Mouse (Mus musculus): ENCODE results near the gene Chid1. TPM values are rescaled to one million over a fixed set of nuclear protein-coding genes. Genes with fewer than 3 reads are reported as not detected.

Gene Chid1
- total RNA-seq, 2 experiments from 2014 or later = 59.2 to 72.0 TPM

GRCm38 (mm10) chr7:141472226-141472625, 67.4 kb downstream of the Chid1 start:
- DNase-seq (ENCODE audit: extremely low spot score in 1 of 2, low spot score in 2 of 2) = no peak
- H3K27ac ChIP-seq = no peak overlapping the region
- TF ChIP-seq CTCF (IDR thresholded peaks at IDR 0.05) = no peak
- intact Hi-C loops (cut with DNase I) = no loop called here
- H3K4me3 ChIP-seq = no peak overlapping the region

GRCm38 (mm10) chr7:141471236-141471635, 68.4 kb downstream of the Chid1 start:
- no peak for TF ChIP-seq CTCF (IDR thresholded peaks at IDR 0.05)
- H3K27ac ChIP-seq = no peak overlapping the region
- H3K4me3 ChIP-seq = no peak overlapping the region
- no peak for DNase-seq (ENCODE audit: extremely low spot score in 1 of 2, low spot score in 2 of 2)
- intact Hi-C loops (cut with DNase I) = no loop called here

GRCm38 (mm10) chr7:141470637-141470944, 69.1 kb downstream of the Chid1 start:
- intact Hi-C loops (cut with DNase I) = no loop called here

GRCm38 (mm10) chr7:141469901-141470636, 69.6 kb downstream of the Chid1 start:
- intact Hi-C loops (cut with DNase I) = no loop called here
- H3K27ac ChIP-seq = no peak overlapping the region; the same call in 1 of the 2 replicates
- no peak for TF ChIP-seq CTCF (IDR thresholded peaks at IDR 0.05)
- peak in 1 of 2 experiments; percentile 7 for DNase-seq (ENCODE audit: extremely low spot score in 1 of 2, low spot score in 2 of 2)
- H3K4me3 ChIP-seq = no peak overlapping the region

More at GRCm38 (mm10) chr7:141470637-141470944, 69.1 kb downstream of the Chid1 start:
- Histone ChIP-seq H3K27ac (no peak overlapping the region), H3K4me3 (no peak overlapping the region)
- DNase-seq (ENCODE audit: extremely low spot score in 1 of 2, low spot score in 2 of 2) = no peak
- no peak for TF ChIP-seq CTCF (IDR thresholded peaks at IDR 0.05)

- no peak for TF ChIP-seq CTCF (IDR thresholded peaks at IDR 0.05)
- intact Hi-C loops (cut with DNase I) = no loop called here
- DNase-seq (ENCODE audit: extremely low spot score in 1 of 2, low spot score in 2 of 2) = no peak
- peak overlapping the region; percentile 65 for H3K4me3 ChIP-seq
- peak overlapping the region; percentile 82; the same call in 1 of the 2 replicates for H3K27ac ChIP-seq
Observed at GRCm38 (mm10) chr7:141469352-141469751, 70.3 kb downstream of the Chid1 start.

- H3K4me3 ChIP-seq = peak overlapping the region; percentile 65
- peak overlapping the region; percentile 82 for H3K27ac ChIP-seq
- intact Hi-C loops (cut with DNase I) = no loop called here
- peak; percentile 58 for TF ChIP-seq CTCF (IDR thresholded peaks at IDR 0.05)
- DNase-seq (ENCODE audit: extremely low spot score in 1 of 2, low spot score in 2 of 2) = peak; percentile 50 to 52
Observed at GRCm38 (mm10) chr7:141468522-141469211, 71.0 kb downstream of the Chid1 start.

GRCm38 (mm10) chr7:141468164-141468521, 71.5 kb downstream of the Chid1 start:
- Histone ChIP-seq H3K4me3 (peak overlapping the region; percentile 65), H3K27ac (peak overlapping the region; percentile 82)
- DNase-seq (ENCODE audit: extremely low spot score in 1 of 2, low spot score in 2 of 2) = no peak
- intact Hi-C loops (cut with DNase I) = no loop called here
- TF ChIP-seq CTCF (IDR thresholded peaks at IDR 0.05) = no peak

GRCm38 (mm10) chr7:141467230-141468030, 72.2 kb downstream of the Chid1 start, which contains the start of gene Cd151:
Gene Cd151 (plus strand): TSS chr7:141467392.
- Histone ChIP-seq H3K4me3 (peak within 1 kb of the TSS; percentile 65), H3K27ac (peak within 1 kb of the TSS; percentile 82)
- DNase-seq (ENCODE audit: extremely low spot score in 1 of 2, low spot score in 2 of 2) = peak; percentile 70
- no peak for TF ChIP-seq CTCF (IDR thresholded peaks at IDR 0.05)
- intact Hi-C loops (cut with DNase I) = no loop called here

GRCm38 (mm10) chr7:141466607-141467148, 73.0 kb downstream of the Chid1 start:
- no peak for DNase-seq (ENCODE audit: extremely low spot score in 1 of 2, low spot score in 2 of 2)
- H3K4me3 ChIP-seq = peak overlapping the region; percentile 65
- TF ChIP-seq CTCF (IDR thresholded peaks at IDR 0.05) = no peak
- H3K27ac ChIP-seq = peak overlapping the region; percentile 82; the same call in 1 of the 2 replicates
- intact Hi-C loops (cut with DNase I) = no loop called here

GRCm38 (mm10) chr7:141466045-141466394, 73.6 kb downstream of the Chid1 start:
- DNase-seq (ENCODE audit: extremely low spot score in 1 of 2, low spot score in 2 of 2) = no peak
- intact Hi-C loops (cut with DNase I) = no loop called here
- H3K27ac ChIP-seq = no peak overlapping the region
- H3K4me3 ChIP-seq = no peak overlapping the region
- TF ChIP-seq CTCF (IDR thresholded peaks at IDR 0.05) = no peak

GRCm38 (mm10) chr7:141465388-141466044, 74.1 kb downstream of the Chid1 start:
- no peak overlapping the region for H3K27ac ChIP-seq
- intact Hi-C loops (cut with DNase I) = no loop called here
- no peak for TF ChIP-seq CTCF (IDR thresholded peaks at IDR 0.05)
- DNase-seq (ENCODE audit: extremely low spot score in 1 of 2, low spot score in 2 of 2) = no peak
- H3K4me3 ChIP-seq = no peak overlapping the region

Measured in left cerebral cortex, adult 2 months (tissue).